Mouse (Mus musculus): Measurements from ENCODE around the gene Suco. TPM values are rescaled to one million over a fixed set of nuclear protein-coding genes. Genes with fewer than 3 reads are reported as not detected.

The Suco gene
- polyA plus RNA-seq, 1 experiment from 2014 or later, result 11.4 TPM

- TF ChIP-seq EP300 (optimal IDR thresholded peaks at IDR 0.05), result no peak
- no peak for TF ChIP-seq CTCF (IDR thresholded peaks at IDR 0.05; ENCODE audit: low read depth)
- WGBS, result 68% methylated on average over 2 of the region's 2 CpGs
- no peaks in the 10 kb centered on the region for H3K4me1 ChIP-seq (replicated peaks; ENCODE audit: control insufficient read depth, insufficient read depth)
- DNase-seq (ENCODE audit: low spot score) (no peak), ATAC-seq (ENCODE audit: low FRiP score, low TSS enrichment) (no peak)
- no peak overlapping the region for H3K4me3 ChIP-seq (ENCODE audit: low read depth, low read length)
- H3K4me2 ChIP-seq (replicated peaks; ENCODE audit: low read depth), result no peak overlapping the region
- no peaks in the 10 kb centered on the region for H3K27me3 ChIP-seq (ENCODE audit: control insufficient read depth, insufficient read depth, low read length)
- H3K36me3 ChIP-seq (ENCODE audit: control insufficient read depth, insufficient read depth, low read length), result no peaks in the 10 kb centered on the region
- no peak overlapping the region for H3K27ac ChIP-seq (replicated peaks)
- no peaks in the 10 kb centered on the region for H3K9me3 ChIP-seq (ENCODE audit: control insufficient read depth, low read length)
- no peak overlapping the region for H3K9ac ChIP-seq (ENCODE audit: low read length)
These were observed 105.2 kb downstream of the Suco start for GRCm38 (mm10) chr1:161771293-161771692.

DNA sequence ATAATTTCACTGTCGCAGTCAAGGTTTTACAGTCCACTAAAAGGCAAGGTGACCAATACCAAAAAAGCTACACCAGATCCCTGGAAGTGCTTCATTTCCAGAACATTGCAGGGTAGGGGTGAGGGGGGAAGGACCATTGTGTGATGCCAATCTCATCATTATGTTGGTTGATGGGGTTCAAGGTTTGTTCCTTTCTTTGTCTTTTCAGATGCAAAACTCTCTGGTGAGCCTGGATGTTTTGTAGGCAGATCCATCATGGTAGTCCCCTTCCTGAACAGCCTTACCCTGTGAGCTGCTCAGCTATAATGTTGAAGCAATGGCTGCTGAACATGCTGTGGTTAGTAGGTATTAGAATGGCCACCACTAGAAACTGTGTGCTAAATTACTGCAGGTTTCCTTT, 107.2 kb downstream of the Suco start:
- H3K9ac ChIP-seq (ENCODE audit: low read length), result no peak overlapping the region
- H3K36me3 ChIP-seq (ENCODE audit: control insufficient read depth, insufficient read depth, low read length), result no peaks in the 10 kb centered on the region
- H3K27me3 ChIP-seq (ENCODE audit: control insufficient read depth, insufficient read depth, low read length), result no peaks in the 10 kb centered on the region
- DNase-seq (ENCODE audit: low spot score) (no peak), ATAC-seq (ENCODE audit: low FRiP score, low TSS enrichment) (no peak)
- WGBS, result 89% methylated on average over 1 of the region's 1 CpGs
- no peaks in the 10 kb centered on the region for H3K9me3 ChIP-seq (ENCODE audit: control insufficient read depth, low read length)
- H3K4me1 ChIP-seq (replicated peaks; ENCODE audit: control insufficient read depth, insufficient read depth), result no peaks in the 10 kb centered on the region
- TF ChIP-seq EP300 (optimal IDR thresholded peaks at IDR 0.05) (no peak), CTCF (IDR thresholded peaks at IDR 0.05; ENCODE audit: low read depth) (no peak)
- H3K4me3 ChIP-seq (ENCODE audit: low read depth, low read length), result no peak overlapping the region
- H3K4me2 ChIP-seq (replicated peaks; ENCODE audit: low read depth), result no peak overlapping the region
- no peak overlapping the region for H3K27ac ChIP-seq (replicated peaks)

- peak; percentile 42 for ATAC-seq (ENCODE audit: low FRiP score, low TSS enrichment)
- TF ChIP-seq CTCF (IDR thresholded peaks at IDR 0.05; ENCODE audit: low read depth) (no peak), EP300 (optimal IDR thresholded peaks at IDR 0.05) (no peak)
- 50% methylated on average over 12 of the region's 12 CpGs for WGBS
- H3K4me3 ChIP-seq (ENCODE audit: low read depth, low read length), result no peak overlapping the region
- no peaks in the 10 kb centered on the region for H3K27me3 ChIP-seq (ENCODE audit: control insufficient read depth, insufficient read depth, low read length)
- no peak overlapping the region for H3K9ac ChIP-seq (ENCODE audit: low read length)
- peak; percentile 29 for DNase-seq (ENCODE audit: low spot score)
- no peaks in the 10 kb centered on the region for H3K4me1 ChIP-seq (replicated peaks; ENCODE audit: control insufficient read depth, insufficient read depth)
- peak overlapping the region; percentile 23 for H3K4me2 ChIP-seq (replicated peaks; ENCODE audit: low read depth)
- H3K9me3 ChIP-seq (ENCODE audit: control insufficient read depth, low read length), result no peaks in the 10 kb centered on the region
- H3K36me3 ChIP-seq (ENCODE audit: control insufficient read depth, insufficient read depth, low read length), result no peaks in the 10 kb centered on the region
- H3K27ac ChIP-seq (replicated peaks), result no peak overlapping the region
These were observed 109.4 kb downstream of the Suco start for GRCm38 (mm10) chr1:161767101-161767524.

GRCm38 (mm10) chr1:161766656-161767055, 109.8 kb downstream of the Suco start:
- DNase-seq (ENCODE audit: low spot score) (peak; percentile 78), ATAC-seq (ENCODE audit: low FRiP score, low TSS enrichment) (peak; percentile 90)
- TF ChIP-seq CTCF (IDR thresholded peaks at IDR 0.05; ENCODE audit: low read depth) (no peak), EP300 (optimal IDR thresholded peaks at IDR 0.05) (no peak)
- Histone ChIP-seq H3K27ac (replicated peaks) (no peak overlapping the region), H3K4me2 (replicated peaks; ENCODE audit: low read depth) (peak overlapping the region; percentile 23), H3K9ac (ENCODE audit: low read length) (no peak overlapping the region), H3K36me3 (ENCODE audit: control insufficient read depth, insufficient read depth, low read length) (no peaks in the 10 kb centered on the region), H3K4me1 (replicated peaks; ENCODE audit: control insufficient read depth, insufficient read depth) (no peaks in the 10 kb centered on the region), H3K27me3 (ENCODE audit: control insufficient read depth, insufficient read depth, low read length) (no peaks in the 10 kb centered on the region), H3K9me3 (ENCODE audit: control insufficient read depth, low read length) (no peaks in the 10 kb centered on the region), H3K4me3 (ENCODE audit: low read depth, low read length) (no peak overlapping the region)
- 38% methylated on average over 5 of the region's 5 CpGs for WGBS

Other genes starting within 250 kb of the Suco start
- not detected in 2 replicates for gene Fasl, start 88.2 kb downstream of the Suco start, polyA plus RNA-seq (2015; fragmentation: Nextera tagmentation; extraction: Ambion mirVana)
- gene Pigc, start 92.5 kb upstream of the Suco start, polyA plus RNA-seq (2015; fragmentation: Nextera tagmentation; extraction: Ambion mirVana), result 29.5 and 29.9 TPM in 2 replicates
- not detected in 2 replicates for gene 4930558K02Rik, start 103.0 kb upstream of the Suco start, polyA plus RNA-seq (2015; fragmentation: Nextera tagmentation; extraction: Ambion mirVana)

All from stomach, postnatal 0 days (tissue).